Comparison of ENCODE assay signal across 9 mouse cellular contexts in genomic region chr8:110718969-110719670, GRCm38 (mm10). TPM values are rescaled to one million over a fixed set of nuclear protein-coding genes. Genes with fewer than 3 reads are reported as not detected.
DNase-seq lines count a peak whose midpoint lies in the region; ATAC-seq and TF ChIP-seq lines count a peak whose summit lies in the region.
"Had no signal": no experiment of that assay in that cellular context is flagged by ENCODE, and none has a peak within 500 bp of the region (broad histone marks: within the 10 kb centered on the region; RNA-seq: fewer than 3 reads in every experiment).

No protein-coding gene starts in this region.

- no peak for TF ChIP-seq POLR2A in brain, embryonic 14.5 days (IDR thresholded peaks at IDR 0.05; ENCODE audit: borderline replicate concordance, extremely low read depth, insufficient read depth, insufficient read length, poor library complexity, severe bottlenecking)

- no peak for TF ChIP-seq CTCF in brain, embryonic 14.5 days (IDR thresholded peaks at IDR 0.05; ENCODE audit: borderline replicate concordance, extremely low read depth, insufficient read depth, insufficient read length)

- H3K27me3 ChIP-seq in hindbrain, embryonic 14.5 days (ENCODE audit: control insufficient read depth, insufficient read depth, low read length): no peaks in the 10 kb centered on the region
- H3K27me3 ChIP-seq in limb, embryonic 15.5 days: no peaks in the 10 kb centered on the region
- no peaks in the 10 kb centered on the region for H3K27me3 ChIP-seq in neural tube, embryonic 15.5 days (replicated peaks)

- H3K9me3 ChIP-seq in hindbrain, embryonic 14.5 days (ENCODE audit: control insufficient read depth, low read length): no peaks in the 10 kb centered on the region
- H3K9me3 ChIP-seq in limb, embryonic 15.5 days: no peaks in the 10 kb centered on the region
- no peaks in the 10 kb centered on the region for H3K9me3 ChIP-seq in neural tube, embryonic 15.5 days (replicated peaks)
- H3K9me3 ChIP-seq: G1E had no signal

- peak overlapping the region; percentile 67 for H3K27ac ChIP-seq in hindbrain, embryonic 14.5 days
- H3K27ac ChIP-seq in limb, embryonic 15.5 days: peak overlapping the region; percentile 65
- peak overlapping the region; percentile 94 for H3K27ac ChIP-seq in neural tube, embryonic 15.5 days (replicated peaks)

- peak overlapping the region; percentile 12; the same call in 1 of the 2 replicates for H3K9ac ChIP-seq in hindbrain, embryonic 14.5 days
- H3K9ac ChIP-seq in limb, embryonic 15.5 days: no peak overlapping the region
- no peak overlapping the region for H3K9ac ChIP-seq in neural tube, embryonic 15.5 days (replicated peaks)

- 44% methylated on average over 12 of the region's 12 CpGs for WGBS in hindbrain, embryonic 14.5 days
- 31% methylated on average over 12 of the region's 12 CpGs for WGBS in limb, embryonic 15.5 days
- WGBS in neural tube, embryonic 15.5 days: 49% methylated on average over 12 of the region's 12 CpGs

- H3K4me2 ChIP-seq in hindbrain, embryonic 14.5 days (replicated peaks): no peak overlapping the region
- H3K4me2 ChIP-seq in limb, embryonic 15.5 days: no peak overlapping the region
- H3K4me2 ChIP-seq in neural tube, embryonic 15.5 days: peak overlapping the region; percentile 81; the same call in 1 of the 2 replicates

- no peak for ATAC-seq in hindbrain, embryonic 14.5 days (ENCODE audit: low FRiP score)
- ATAC-seq in limb, embryonic 15.5 days (ENCODE audit: insufficient number of reproducible peaks, low FRiP score, low TSS enrichment, low read depth): no peak
- ATAC-seq in neural tube, embryonic 15.5 days (ENCODE audit: low FRiP score): no peak

- peaks cover 66% of the 10 kb centered on the region for H3K4me1 ChIP-seq in hindbrain, embryonic 14.5 days (replicated peaks; ENCODE audit: control insufficient read depth, insufficient read depth, low read length)
- peaks cover 87% of the 10 kb centered on the region for H3K4me1 ChIP-seq in limb, embryonic 15.5 days
- peaks cover 82% of the 10 kb centered on the region for H3K4me1 ChIP-seq in neural tube, embryonic 15.5 days

- peaks cover 8% of the 10 kb centered on the region; the same call in 1 of the 2 replicates for H3K36me3 ChIP-seq in hindbrain, embryonic 14.5 days (replicated peaks; ENCODE audit: control insufficient read depth, insufficient read depth)
- H3K36me3 ChIP-seq in limb, embryonic 15.5 days: 0 out of 2 replicates have a peak, but pooled peaks cover 6% of the 10 kb centered on the region
- no peaks in the 10 kb centered on the region for H3K36me3 ChIP-seq in neural tube, embryonic 15.5 days

- H3K4me3 ChIP-seq in hindbrain, embryonic 14.5 days (replicated peaks; ENCODE audit: low read length): no peak overlapping the region
- H3K4me3 ChIP-seq in limb, embryonic 15.5 days: no peak overlapping the region
- no peak overlapping the region for H3K4me3 ChIP-seq in neural tube, embryonic 15.5 days (replicated peaks)

- peak; percentile 68 to 83 for DNase-seq in layer of hippocampus, postnatal 14 days (ENCODE audit: low spot score in 2 of 2)
- DNase-seq in layer of hippocampus, adult 18-20 months (ENCODE audit: low spot score in 2 of 2): no peak
- peak; percentile 74 for DNase-seq in brain, embryonic 14.5 days (ENCODE audit: low read depth)
- peak; percentile 47 to 74 for DNase-seq in gastrocnemius, adult 8-10 months (ENCODE audit: low spot score in 2 of 2)
- DNase-seq in hindbrain, embryonic 14.5 days (ENCODE audit: low spot score): no peak
- DNase-seq in embryo, embryonic 10.5 days (ENCODE audit: low spot score): no peak

RNA-seq across cellular contexts. Expression of gene Mtss1l, which starts 2.2 kb away (rescaled TPM):
- total RNA-seq in layer of hippocampus, postnatal 14 days (2021): 100 to 1,000 TPM; 220 to 233 TPM
- total RNA-seq in layer of hippocampus, adult 18-20 months (2021): 100 to 1,000 TPM; 213 to 214 TPM
- polyA plus RNA-seq in brain, embryonic 14.5 days (2012; rRNA removed): 117 and 189 TPM in 2 replicates
- total RNA-seq in gastrocnemius, adult 8-10 months (2022): 100 to 1,000 TPM; 120 to 134 (median 124) TPM
- polyA plus RNA-seq in hindbrain, embryonic 14.5 days (2014; fragmentation: Nextera tagmentation; extraction: Ambion mirVana): 32.9 and 36.3 TPM in 2 replicates
- polyA plus RNA-seq in limb, embryonic 15.5 days (2015; fragmentation: Nextera tagmentation; extraction: Ambion mirVana): 9.6 and 10.2 TPM in 2 replicates
- polyA plus RNA-seq in neural tube, embryonic 15.5 days (2015; fragmentation: Nextera tagmentation; extraction: Ambion mirVana): 21.2 and 31.8 TPM in 2 replicates

Comparison
In these comparisons a context has a peak if more than half of its experiments do, and no peak if none do; other contexts are left out.
1. DNase-seq: peak in layer of hippocampus, postnatal 14 days (2 of 2), brain, embryonic 14.5 days (single experiment) and gastrocnemius, adult 8-10 months (2 of 2); none in layer of hippocampus, adult 18-20 months (0 of 2), hindbrain, embryonic 14.5 days (single experiment) and embryo, embryonic 10.5 days (single experiment).
2. Peak in every context shown above with its lines, with median percentiles within 50 percentile points of each other: H3K27ac ChIP-seq.